Mouse (Mus musculus) G1E (cell line): ENCODE measurements around the gene Arhgdia.

ENCODE experiments used
- CTCF ChIP-seq: IDR thresholded peaks from 2 replicates; pipeline ENCODE4 v1.5.1; 2012; ENCODE audit warnings: low read depth, low read length, inconsistent platforms, mixed read lengths
- GATA1 ChIP-seq: IDR thresholded peaks from 2 replicates; pipeline ENCODE4 v1.6.1; 2012; ENCODE audit warnings: borderline replicate concordance, low read length, inconsistent platforms, mixed read lengths
- GATA2 ChIP-seq: IDR thresholded peaks from 2 replicates; pipeline ENCODE4 v1.6.1; 2012; ENCODE audit warnings: low read depth, low read length, inconsistent platforms, borderline replicate concordance
- POLR2AphosphoS5 ChIP-seq: IDR thresholded peaks from 2 replicates; pipeline ENCODE4 v1.6.1; 2012; ENCODE audit warnings: low read depth, low read length, inconsistent platforms; ENCODE audit not compliant: insufficient replicate concordance
- TAL1 ChIP-seq: conservative IDR thresholded peaks from 2 replicates; pipeline ENCODE4 v1.6.1; 2012; ENCODE audit warnings: low read depth, low read length, inconsistent platforms, mixed read lengths

- no peak for TF ChIP-seq CTCF
- no peak for TF ChIP-seq TAL1
- TF ChIP-seq GATA1: no peak
- no peak for TF ChIP-seq POLR2AphosphoS5
- no peak for TF ChIP-seq GATA2
Measured at GRCm38 (mm10) chr11:120548214-120548613, 33.2 kb downstream of the Arhgdia start.
